Mouse (Mus musculus) adrenal gland, adult 2 months (tissue): ENCODE measurements around the gene Ctnnb1. TPM values are rescaled to one million over a fixed set of nuclear protein-coding genes. Genes with fewer than 3 reads are reported as not detected.

ENCODE experiments used
- DNase-seq: peaks from one replicate; pipeline ENCODE4 v3.0.0; 2021
- polyA plus RNA-seq: library from polyadenylated mRNA; depleted of rRNA; stranded (reverse); fragments of >200 nt; gene quantifications from 2 replicates; pipeline ENCODE4 v1.2.3, GENCODE M21; 2012
- total RNA-seq, 2 experiments: library from RNA; stranded (reverse); gene quantifications; 2 replicates each; pipeline ENCODE4 v1.2.3; 2021

Ctnnb1 gene
- total and polyA plus RNA-seq, 3 experiments = 197 to 888 (median 723) TPM

GRCm38 (mm10) chr9:120926939-120927606 is 1.9 kb upstream of the Ctnnb1 start:
- no peak for DNase-seq

- DNase-seq = no peak
These were observed 1.0 kb downstream of the Ctnnb1 start for GRCm38 (mm10) chr9:120930021-120930420.

- no peak for DNase-seq
These were observed 1.8 kb downstream of the Ctnnb1 start for GRCm38 (mm10) chr9:120930811-120931210.

GRCm38 (mm10) chr9:120932371-120932770 is 3.4 kb downstream of the Ctnnb1 start:
- no peak for DNase-seq

DNA sequence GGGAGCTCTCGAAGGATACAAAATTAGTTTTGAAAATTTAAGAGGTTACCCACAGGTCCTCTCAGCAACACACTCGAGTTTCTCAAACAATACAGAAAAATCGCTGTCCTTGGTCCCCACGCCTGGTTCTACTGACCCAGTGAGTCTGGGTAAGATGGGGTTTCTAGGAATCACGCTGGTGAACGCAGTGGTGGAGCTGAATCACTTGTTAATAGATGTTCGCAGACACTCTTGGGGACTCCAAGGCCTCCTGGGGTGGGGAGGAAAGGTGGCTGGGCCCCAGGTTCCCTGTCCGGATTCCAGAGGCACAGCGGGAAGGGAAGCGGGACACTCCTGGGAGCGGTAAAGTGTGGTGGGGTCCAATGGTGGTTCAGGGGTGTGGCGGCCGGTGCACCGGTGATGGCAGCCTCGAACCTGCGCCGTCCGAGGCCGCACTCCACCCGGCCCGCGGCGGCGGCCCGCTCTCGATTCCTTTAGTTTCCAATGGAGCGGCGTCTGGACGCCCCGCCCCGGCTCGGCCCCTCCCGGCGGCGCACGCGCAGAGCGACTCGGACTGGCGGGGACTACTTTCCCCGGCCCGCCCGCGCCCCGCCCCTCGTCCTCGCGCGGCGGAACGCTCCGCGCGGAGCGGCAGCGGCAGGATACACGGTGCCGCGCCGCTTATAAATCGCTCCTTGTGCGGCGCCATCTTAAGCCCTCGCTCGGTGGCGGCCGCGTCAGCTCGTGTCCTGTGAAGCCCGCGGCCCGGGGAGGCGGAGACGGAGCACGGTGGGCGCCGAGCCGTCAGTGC is 4.0 kb downstream of the Ctnnb1 start:
- DNase-seq = peak; percentile 98

GRCm38 (mm10) chr9:120933587-120933885 is 4.5 kb downstream of the Ctnnb1 start:
- no peak for DNase-seq

DNA sequence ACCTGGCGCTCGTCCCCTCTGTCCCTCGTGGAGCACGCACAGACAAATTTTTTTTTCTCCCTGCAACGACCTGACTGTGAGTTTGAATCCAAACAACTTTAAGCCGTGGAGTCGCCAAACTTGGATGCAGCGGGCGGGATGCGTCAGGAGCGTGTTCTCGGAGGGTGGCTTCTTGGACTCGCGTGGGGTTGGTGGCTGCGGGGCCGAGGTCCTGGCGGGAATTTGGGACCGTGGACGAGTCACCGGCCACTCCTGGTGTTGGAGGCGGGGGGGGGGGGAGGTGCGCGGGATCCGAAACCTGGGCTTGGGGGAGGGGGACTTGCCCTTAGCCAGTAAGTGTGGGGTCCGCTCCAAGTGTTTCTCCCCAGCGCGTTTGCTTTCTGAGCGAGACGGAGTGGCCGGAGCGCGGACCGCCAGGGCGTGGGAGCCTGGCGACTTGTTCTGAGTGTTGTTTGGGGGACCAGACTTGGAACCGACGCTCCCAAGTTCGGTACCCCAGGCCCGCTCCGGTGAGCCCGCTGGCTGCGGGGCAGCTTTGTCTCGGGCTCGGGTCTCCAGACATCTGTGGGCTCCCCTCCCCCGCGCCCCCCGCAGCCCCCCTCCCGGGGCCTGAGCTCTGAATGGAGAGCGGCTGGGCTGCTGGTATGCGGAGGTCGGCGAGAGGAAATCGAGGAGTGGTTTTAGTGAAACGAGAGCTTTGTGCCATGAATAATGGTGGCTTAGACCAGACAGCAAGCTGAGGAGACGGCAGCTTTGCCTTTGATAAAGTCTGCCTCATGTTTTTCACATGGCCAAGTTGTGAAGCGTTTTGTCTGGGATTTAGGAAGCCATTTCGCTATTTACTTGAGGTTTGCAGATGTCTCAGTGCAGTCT is 5.1 kb downstream of the Ctnnb1 start:
- DNase-seq = peak; percentile 61

- peak; percentile 61 for DNase-seq
These were observed 6.0 kb downstream of the Ctnnb1 start for GRCm38 (mm10) chr9:120934821-120935633.

- no peak for DNase-seq
These were observed 6.6 kb downstream of the Ctnnb1 start for GRCm38 (mm10) chr9:120935634-120935922.

GRCm38 (mm10) chr9:120936351-120936750 is 7.3 kb downstream of the Ctnnb1 start:
- DNase-seq = peak; percentile 68

DNA sequence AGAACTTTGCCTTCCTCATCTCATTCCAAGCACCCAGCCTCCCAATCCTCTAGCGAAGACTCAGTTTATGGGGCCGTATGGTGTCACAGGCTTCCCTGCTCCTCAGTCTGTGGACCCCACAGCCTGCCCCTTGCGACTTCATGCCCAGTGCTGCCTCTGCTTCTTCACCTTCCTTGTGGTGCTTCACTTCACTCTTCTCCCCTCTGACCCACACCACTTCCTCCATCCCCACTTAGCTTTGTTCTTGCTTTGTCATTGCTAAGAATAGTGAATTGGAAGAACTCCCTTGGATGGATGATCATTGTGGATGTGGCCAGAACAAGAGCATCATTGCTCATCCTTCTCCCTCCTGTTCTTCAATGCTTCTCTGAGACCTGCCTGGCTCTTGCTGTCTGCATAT is 11.8 kb downstream of the Ctnnb1 start:
- DNase-seq = no peak

- no peak for DNase-seq
These were observed 14.7 kb downstream of the Ctnnb1 start for GRCm38 (mm10) chr9:120943757-120944156.

DNA sequence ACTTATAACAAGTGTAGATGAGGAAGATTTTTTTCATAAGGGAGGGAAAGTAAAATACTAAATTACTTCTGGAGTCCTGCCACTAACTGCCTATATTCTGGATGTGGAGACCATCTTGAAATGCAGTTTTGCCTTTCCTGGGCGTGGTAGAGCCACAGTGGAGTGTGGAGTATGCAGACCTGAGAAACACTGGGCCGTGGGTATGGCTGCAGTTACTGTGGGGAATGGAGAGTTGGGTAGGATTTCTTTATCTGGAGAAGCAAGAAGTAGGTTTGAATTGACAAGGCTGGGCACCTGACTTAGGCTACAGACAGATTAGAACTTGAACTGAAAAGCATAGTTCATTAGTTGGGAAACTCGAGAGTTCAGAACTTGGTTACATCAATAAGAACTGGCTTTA is 15.2 kb downstream of the Ctnnb1 start:
- no peak for DNase-seq

DNA sequence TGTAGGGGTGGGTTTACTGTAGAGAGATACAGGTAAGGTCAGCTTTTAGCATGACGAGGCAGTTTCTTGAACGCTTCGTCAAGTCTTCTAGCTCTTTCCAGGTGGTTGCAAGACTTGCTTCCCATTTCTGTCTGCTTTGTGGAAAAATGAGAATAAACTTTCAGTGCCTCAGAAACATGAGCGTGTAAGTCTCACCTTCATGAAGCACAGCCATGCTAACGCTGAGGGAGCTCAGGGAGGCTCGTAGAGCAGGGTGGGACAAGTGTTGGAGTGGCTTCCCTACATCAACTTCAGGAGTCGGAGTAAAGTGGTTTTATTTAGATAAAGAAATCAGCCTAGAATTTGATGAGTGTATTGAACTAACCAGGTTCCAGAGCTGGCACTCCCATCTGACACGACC is 17.1 kb downstream of the Ctnnb1 start:
- no peak for DNase-seq

DNA sequence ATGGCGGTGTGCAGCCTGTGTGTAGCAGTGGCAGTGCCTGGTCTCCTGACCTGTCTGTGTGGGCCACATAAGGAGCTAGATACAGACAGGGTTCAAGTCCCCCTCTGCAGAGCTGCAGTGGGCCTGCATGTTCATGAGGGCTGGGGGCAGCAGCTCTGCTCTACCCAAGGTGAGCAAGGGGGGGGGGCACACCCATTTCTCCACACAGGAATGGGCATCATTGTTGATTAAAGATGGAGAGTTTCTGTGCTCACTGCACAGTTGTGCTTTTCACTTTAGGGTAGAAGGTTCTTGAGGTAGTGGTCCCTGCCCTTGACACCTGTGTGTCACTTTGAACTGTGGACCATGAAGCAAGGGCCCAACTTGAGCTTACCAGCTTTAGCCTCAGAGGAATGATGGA is 19.8 kb downstream of the Ctnnb1 start:
- DNase-seq = no peak

DNA sequence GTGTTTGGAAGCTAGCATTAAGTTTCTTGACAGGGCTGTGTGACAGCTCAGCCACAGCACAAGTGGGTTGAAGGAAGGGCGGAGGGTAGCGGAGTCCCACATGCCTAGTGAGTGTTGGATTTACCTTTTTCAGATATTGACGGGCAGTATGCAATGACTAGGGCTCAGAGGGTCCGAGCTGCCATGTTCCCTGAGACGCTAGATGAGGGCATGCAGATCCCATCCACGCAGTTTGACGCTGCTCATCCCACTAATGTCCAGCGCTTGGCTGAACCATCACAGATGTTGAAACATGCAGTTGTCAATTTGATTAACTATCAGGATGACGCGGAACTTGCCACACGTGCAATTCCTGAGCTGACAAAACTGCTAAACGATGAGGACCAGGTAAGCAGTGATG is 21.7 kb downstream of the Ctnnb1 start:
- no peak for DNase-seq

DNA sequence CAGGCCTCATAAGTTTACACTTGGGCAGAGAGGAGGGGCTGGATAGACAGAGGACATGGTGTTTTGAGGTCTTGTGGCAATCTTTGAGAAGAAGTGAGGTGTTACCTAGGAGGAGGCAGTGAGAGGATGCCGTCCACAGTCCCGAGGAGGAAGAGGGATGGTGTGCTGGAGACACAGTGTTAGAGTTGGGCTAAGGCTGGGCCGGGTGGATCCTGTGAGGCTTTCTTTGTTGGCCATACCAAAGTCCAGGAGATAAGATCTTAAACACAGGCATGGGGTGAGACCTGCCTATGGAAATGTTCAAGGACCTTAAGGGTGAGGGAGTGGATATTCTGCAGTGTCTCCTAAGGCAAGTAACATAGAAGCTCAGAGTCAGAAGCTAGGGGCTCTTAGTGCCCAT is 22.9 kb downstream of the Ctnnb1 start:
- DNase-seq = no peak

DNA sequence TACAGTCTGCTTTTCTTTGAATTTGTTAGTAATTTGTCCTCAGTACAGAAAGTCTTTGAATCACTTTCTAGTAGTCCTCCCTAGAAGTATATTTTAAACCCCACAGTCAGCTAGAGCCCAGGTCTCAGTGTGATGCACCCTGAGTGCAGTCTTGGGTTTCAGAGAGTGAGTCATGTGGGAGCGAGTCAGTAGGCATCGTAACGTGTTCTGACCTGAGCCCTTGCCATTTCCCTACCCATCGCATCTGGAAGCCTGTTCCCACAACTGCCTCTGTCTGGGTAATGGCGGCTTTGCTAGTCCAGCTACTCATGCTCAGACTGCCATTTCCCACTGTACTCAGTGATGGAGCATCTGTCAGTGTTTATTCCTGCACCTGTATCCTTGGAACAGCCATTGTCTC is 29.0 kb downstream of the Ctnnb1 start:
- no peak for DNase-seq

- no peak for DNase-seq
These were observed 29.5 kb downstream of the Ctnnb1 start for GRCm38 (mm10) chr9:120958560-120958959.

DNA sequence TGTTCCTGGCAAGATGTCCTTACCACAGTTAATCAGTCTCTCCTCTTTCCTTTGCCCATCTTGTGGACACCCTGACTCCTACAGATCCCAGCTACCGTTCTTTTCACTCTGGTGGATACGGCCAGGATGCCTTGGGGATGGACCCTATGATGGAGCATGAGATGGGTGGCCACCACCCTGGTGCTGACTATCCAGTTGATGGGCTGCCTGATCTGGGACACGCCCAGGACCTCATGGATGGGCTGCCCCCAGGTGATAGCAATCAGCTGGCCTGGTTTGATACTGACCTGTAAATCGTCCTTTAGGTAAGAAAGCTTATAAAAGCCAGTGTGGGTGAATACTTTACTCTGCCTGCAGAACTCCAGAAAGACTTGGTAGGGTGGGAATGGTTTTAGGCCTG is 30.2 kb downstream of the Ctnnb1 start:
- DNase-seq = no peak

GRCm38 (mm10) chr9:120960611-120961010 is 31.6 kb downstream of the Ctnnb1 start:
- DNase-seq = no peak

GRCm38 (mm10) chr9:120961466-120961865 is 32.5 kb downstream of the Ctnnb1 start:
- DNase-seq = no peak
